Mouse (Mus musculus) heart, embryonic 10.5 days (tissue): ENCODE results near the gene Pea15a. TPM values are rescaled to one million over a fixed set of nuclear protein-coding genes. Genes with fewer than 3 reads are reported as not detected.

Source experiments
- DNase-seq: peaks from one replicate; pipeline ENCODE4 v3.0.0-alpha.2; 2017; ENCODE audit warnings: low spot score
- H3K27ac ChIP-seq: fragments of 300-500 bp; sonication (generic); 2 replicates; pipeline ENCODE4 v1.5.1; 2016; ENCODE audit warnings: mild to moderate bottlenecking
- H3K27me3 ChIP-seq: fragments of 300-500 bp; sonication (generic); 2 replicates; pipeline ENCODE4 v1.6.1; 2016; ENCODE audit warnings: mild to moderate bottlenecking; ENCODE audit not compliant: poor library complexity, insufficient read depth, severe bottlenecking
- H3K36me3 ChIP-seq: fragments of 300-500 bp; sonication (generic); 2 replicates; pipeline ENCODE4 v1.6.1; 2016; ENCODE audit warnings: mild to moderate bottlenecking, moderate library complexity
- H3K4me1 ChIP-seq: fragments of 300-500 bp; sonication (generic); 2 replicates; pipeline ENCODE4 v1.6.1; 2016; ENCODE audit warnings: mild to moderate bottlenecking
- H3K4me3 ChIP-seq: fragments of 300-500 bp; sonication (generic); 2 replicates; pipeline ENCODE4 v1.5.1; 2016; ENCODE audit warnings: mild to moderate bottlenecking, moderate library complexity
- H3K9me3 ChIP-seq: fragments of 300-500 bp; sonication (generic); 2 replicates; pipeline ENCODE4 v1.6.1; 2016; ENCODE audit warnings: mild to moderate bottlenecking, moderate library complexity
- WGBS: fragments of 180-500 bp; shearing (Covaris S2); methylation state at CpG from one replicate; pipeline ENCODE4 v1.1.7; 2016; 5-methylcytosine and 5-hydroxymethylcytosine counted together
- polyA plus RNA-seq: library from polyadenylated mRNA; unstranded; fragments of >200 nt; fragmentation: Nextera tagmentation; extraction: Ambion mirVana; gene quantifications from 2 replicates; pipeline ENCODE4 v1.2.1, GENCODE M21; 2016

The Pea15a gene
- polyA plus RNA-seq, 1 experiment from 2014 or later: 115 TPM

- no peak overlapping the region for H3K27ac ChIP-seq
- no peak for DNase-seq
- no peaks in the 10 kb centered on the region for H3K27me3 ChIP-seq
- no peak overlapping the region for H3K4me3 ChIP-seq
- H3K36me3 ChIP-seq: peaks cover 82% of the 10 kb centered on the region
- no peaks in the 10 kb centered on the region for H3K9me3 ChIP-seq
- 93% methylated on average over 10 of the region's 10 CpGs for WGBS
- no peaks in the 10 kb centered on the region for H3K4me1 ChIP-seq
Observed at GRCm38 (mm10) chr1:172186401-172187289, 20.0 kb downstream of the Pea15a start.

GRCm38 (mm10) chr1:172183915-172184314 is 22.7 kb downstream of the Pea15a start:
- Histone ChIP-seq H3K4me1 (no peaks in the 10 kb centered on the region), H3K27me3 (no peaks in the 10 kb centered on the region), H3K4me3 (no peak overlapping the region), H3K9me3 (no peaks in the 10 kb centered on the region), H3K36me3 (peaks cover 79% of the 10 kb centered on the region), H3K27ac (no peak overlapping the region)
- DNase-seq: no peak

GRCm38 (mm10) chr1:172183056-172183455 is 23.5 kb downstream of the Pea15a start:
- H3K4me1 ChIP-seq: no peaks in the 10 kb centered on the region
- no peaks in the 10 kb centered on the region for H3K27me3 ChIP-seq
- peak; percentile 62 for DNase-seq
- H3K36me3 ChIP-seq: peaks cover 79% of the 10 kb centered on the region
- H3K4me3 ChIP-seq: no peak overlapping the region
- no peak overlapping the region for H3K27ac ChIP-seq
- H3K9me3 ChIP-seq: no peaks in the 10 kb centered on the region
- 90% methylated on average over 6 of the region's 6 CpGs for WGBS

- Histone ChIP-seq H3K9me3 (no peaks in the 10 kb centered on the region), H3K4me1 (no peaks in the 10 kb centered on the region), H3K27ac (no peak overlapping the region), H3K4me3 (no peak overlapping the region), H3K36me3 (peaks cover 76% of the 10 kb centered on the region), H3K27me3 (no peaks in the 10 kb centered on the region)
- DNase-seq: no peak
- WGBS: 96% methylated on average over 3 of the region's 3 CpGs
Observed at GRCm38 (mm10) chr1:172181777-172182176, 24.8 kb downstream of the Pea15a start.

- DNase-seq: no peak
- H3K9me3 ChIP-seq: no peaks in the 10 kb centered on the region
- H3K4me3 ChIP-seq: no peak overlapping the region
- H3K36me3 ChIP-seq: peaks cover 75% of the 10 kb centered on the region
- no peaks in the 10 kb centered on the region for H3K27me3 ChIP-seq
- H3K27ac ChIP-seq: no peak overlapping the region
- no peaks in the 10 kb centered on the region for H3K4me1 ChIP-seq
- 80% methylated on average over 4 of the region's 4 CpGs for WGBS
Observed at GRCm38 (mm10) chr1:172180881-172181280, 25.7 kb downstream of the Pea15a start.

- Histone ChIP-seq H3K27ac (no peak overlapping the region), H3K27me3 (no peaks in the 10 kb centered on the region), H3K4me3 (no peak overlapping the region), H3K4me1 (peaks cover 2% of the 10 kb centered on the region), H3K36me3 (peaks cover 82% of the 10 kb centered on the region), H3K9me3 (no peaks in the 10 kb centered on the region)
- DNase-seq: no peak
- 77% methylated on average over 7 of the region's 7 CpGs for WGBS
Observed at GRCm38 (mm10) chr1:172179102-172179501, 27.5 kb downstream of the Pea15a start.

- DNase-seq: no peak
- Histone ChIP-seq H3K9me3 (no peaks in the 10 kb centered on the region), H3K4me1 (peaks cover 6% of the 10 kb centered on the region), H3K27ac (no peak overlapping the region), H3K36me3 (peaks cover 92% of the 10 kb centered on the region), H3K27me3 (no peaks in the 10 kb centered on the region), H3K4me3 (no peak overlapping the region)
- 91% methylated on average over 7 of the region's 7 CpGs for WGBS
Observed at GRCm38 (mm10) chr1:172177791-172178190, 28.8 kb downstream of the Pea15a start.

GRCm38 (mm10) chr1:172173181-172173580 is 33.4 kb downstream of the Pea15a start:
- Histone ChIP-seq H3K9me3 (no peaks in the 10 kb centered on the region), H3K4me3 (no peak overlapping the region), H3K4me1 (peaks cover 6% of the 10 kb centered on the region), H3K36me3 (peaks cover 94% of the 10 kb centered on the region), H3K27ac (no peak overlapping the region), H3K27me3 (no peaks in the 10 kb centered on the region)
- no peak for DNase-seq
- 88% methylated on average over 5 of the region's 5 CpGs for WGBS

- H3K4me3 ChIP-seq: no peak overlapping the region
- no peaks in the 10 kb centered on the region for H3K9me3 ChIP-seq
- H3K27ac ChIP-seq: no peak overlapping the region
- no peak for DNase-seq
- WGBS: 91% methylated on average over 21 of the region's 21 CpGs
- peaks cover 6% of the 10 kb centered on the region for H3K4me1 ChIP-seq
- peaks cover 94% of the 10 kb centered on the region for H3K36me3 ChIP-seq
- H3K27me3 ChIP-seq: no peaks in the 10 kb centered on the region
Observed at GRCm38 (mm10) chr1:172172381-172172780, 34.2 kb downstream of the Pea15a start.

- no peak for DNase-seq
- no peaks in the 10 kb centered on the region for H3K27me3 ChIP-seq
- 96% methylated on average over 5 of the region's 5 CpGs for WGBS
- H3K4me3 ChIP-seq: no peak overlapping the region
- H3K4me1 ChIP-seq: peaks cover 6% of the 10 kb centered on the region
- peaks cover 97% of the 10 kb centered on the region for H3K36me3 ChIP-seq
- H3K9me3 ChIP-seq: no peaks in the 10 kb centered on the region
- no peak overlapping the region for H3K27ac ChIP-seq
Observed at GRCm38 (mm10) chr1:172169809-172170208, 36.8 kb downstream of the Pea15a start.

- Histone ChIP-seq H3K27ac (no peak overlapping the region), H3K36me3 (peaks cover 79% of the 10 kb centered on the region), H3K4me3 (no peak overlapping the region), H3K27me3 (no peaks in the 10 kb centered on the region), H3K9me3 (no peaks in the 10 kb centered on the region), H3K4me1 (no peaks in the 10 kb centered on the region)
- WGBS: 91% methylated on average over 5 of the region's 5 CpGs
- DNase-seq: no peak
Observed at GRCm38 (mm10) chr1:172167911-172168310, 38.7 kb downstream of the Pea15a start.

GRCm38 (mm10) chr1:172162959-172163358 is 43.6 kb downstream of the Pea15a start:
- Histone ChIP-seq H3K27me3 (no peaks in the 10 kb centered on the region), H3K4me1 (peaks cover 18% of the 10 kb centered on the region), H3K9me3 (no peaks in the 10 kb centered on the region), H3K4me3 (no peak overlapping the region), H3K27ac (no peak overlapping the region), H3K36me3 (peaks cover 30% of the 10 kb centered on the region)
- 91% methylated on average over 6 of the region's 6 CpGs for WGBS
- DNase-seq: no peak

GRCm38 (mm10) chr1:172162009-172162408 is 44.6 kb downstream of the Pea15a start:
- no peak for DNase-seq
- H3K27ac ChIP-seq: no peak overlapping the region
- no peaks in the 10 kb centered on the region for H3K9me3 ChIP-seq
- WGBS: 91% methylated on average over 1 of the region's 1 CpGs
- H3K4me3 ChIP-seq: no peak overlapping the region
- H3K4me1 ChIP-seq: peaks cover 18% of the 10 kb centered on the region
- H3K27me3 ChIP-seq: no peaks in the 10 kb centered on the region
- H3K36me3 ChIP-seq: peaks cover 21% of the 10 kb centered on the region
